Mouse (Mus musculus) E14TG2a.4 (cell line): ENCODE results near the gene Flad1.

Experiments used
- CTCF ChIP-seq: conservative IDR thresholded peaks from 2 replicates; pipeline ENCODE4 v1.5.1; 2014; ENCODE audit warnings: low read length
- POU5F1 ChIP-seq: IDR thresholded peaks from 2 replicates; pipeline ENCODE4 v1.6.1; 2014; ENCODE audit warnings: low read length, borderline replicate concordance

DNA sequence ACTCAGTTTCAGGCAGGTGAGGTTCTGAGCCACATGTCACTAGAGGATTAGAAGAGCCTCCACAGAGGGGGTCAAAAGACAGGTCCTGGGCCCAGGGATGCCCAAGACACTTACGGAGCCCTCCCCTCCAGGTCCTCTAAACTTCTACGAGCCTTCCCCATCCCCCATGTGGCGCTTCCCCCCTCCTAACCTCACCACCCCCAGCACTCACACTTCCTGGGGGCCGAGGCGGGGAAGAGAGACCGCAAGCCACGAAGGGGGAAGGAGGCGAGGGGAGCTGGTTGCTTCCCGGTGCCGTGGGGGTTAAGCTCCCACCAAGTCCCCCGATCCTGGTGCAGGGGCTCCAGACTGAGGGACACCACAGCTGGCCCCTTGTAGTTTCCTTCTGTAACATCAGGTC, 26.2 kb downstream of the Flad1 start:
- TF ChIP-seq CTCF, result no peak
- no peak for TF ChIP-seq POU5F1
